Mouse (Mus musculus) central nervous system, embryonic 14 days (tissue): ENCODE results near the gene Tsr1. TPM values are rescaled to one million over a fixed set of nuclear protein-coding genes. Genes with fewer than 3 reads are reported as not detected.

ENCODE experiments used
- polyA plus RNA-seq: library from polyadenylated mRNA; depleted of rRNA; stranded (reverse); fragments of >200 nt; gene quantifications from 2 replicates; pipeline ENCODE4 v1.2.3, GENCODE M21; 2012; rRNA removed

Gene Tsr1
- 26.6 and 26.9 TPM in 2 replicates for polyA plus RNA-seq

GRCm38 (mm10) chr11:74897678-74898516 is at the start of gene Tsr1:
TSS of gene Tsr1 (plus strand) at chr11:74898071.

GRCm38 (mm10) chr11:74896901-74897677 is 782 bp upstream of the Tsr1 start, which contains the start of gene Sgsm2:
TSS of gene Sgsm2 (minus strand) at chr11:74897060.

GRCm38 (mm10) chr11:74925577-74926387 is 27.9 kb downstream of the Tsr1 start, which contains the start of the genes Smg6 and Srr:
TSS of gene Smg6 (plus strand) at chr11:74925823.
TSS of gene Srr (minus strand) at chr11:74925948.

Other genes starting within 250 kb of the Tsr1 start
- 28.3 and 34.7 TPM in 2 replicates for gene Cluh, start 248.6 kb upstream of the Tsr1 start, polyA plus RNA-seq
- 103 and 110 TPM in 2 replicates for gene Pafah1b1, start 173.4 kb upstream of the Tsr1 start, polyA plus RNA-seq
- 19.0 and 20.0 TPM in 2 replicates for gene Mettl16, start 127.2 kb upstream of the Tsr1 start, polyA plus RNA-seq
- gene Mnt, start 67.2 kb upstream of the Tsr1 start, polyA plus RNA-seq: 27.6 and 29.3 TPM in 2 replicates
- gene Sgsm2, start 1.0 kb upstream of the Tsr1 start, polyA plus RNA-seq: 46.5 and 48.2 TPM in 2 replicates
- gene Smg6, start 27.8 kb downstream of the Tsr1 start, polyA plus RNA-seq: 35.1 and 35.9 TPM in 2 replicates
- 26.0 and 32.6 TPM in 2 replicates for gene Srr, start 27.9 kb downstream of the Tsr1 start, polyA plus RNA-seq